Comparison of ENCODE assay signal across 20 mouse cellular contexts in the genomic region with DNA sequence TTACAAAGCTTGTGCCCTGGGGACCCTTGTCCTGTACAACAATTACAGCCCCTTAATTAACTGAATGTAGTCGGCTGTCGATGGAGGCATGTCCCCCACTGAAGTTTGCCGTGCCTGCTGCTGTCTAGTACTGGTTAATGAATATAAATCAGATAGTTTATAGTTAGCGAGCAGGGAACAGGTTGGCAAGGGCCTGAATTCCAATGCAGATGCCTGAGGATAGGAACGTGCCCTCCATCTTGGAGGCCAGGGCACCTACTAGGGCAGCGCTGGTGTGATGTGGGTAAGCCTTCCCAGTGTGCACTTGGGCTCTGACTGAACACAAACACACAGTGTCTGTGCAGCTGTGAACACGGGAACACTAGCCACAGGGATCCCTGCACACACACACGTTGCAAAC.
DNase-seq lines count a peak whose midpoint lies in the region; ATAC-seq lines count a peak whose summit lies in the region.
"Had no signal": no experiment of that assay in that cellular context is flagged by ENCODE, and none has a peak within 500 bp of the region (broad histone marks: within the 10 kb centered on the region; RNA-seq: fewer than 3 reads in every experiment).

No protein-coding gene starts in this region.

- peak; percentile 61 for DNase-seq in heart, adult 11 months
- DNase-seq in heart, postnatal 36 days: no peak
- DNase-seq in kidney, postnatal 14 days: peak; percentile 66
- DNase-seq in left cerebral cortex, postnatal 10 days (ENCODE audit: extremely low spot score in 1 of 2, low spot score in 2 of 2): no peak
- no peak for DNase-seq in left cerebral cortex, adult 8-10 months (ENCODE audit: low spot score in 2 of 2)
- no peak for DNase-seq in thymus, postnatal 14 days
- no peak for DNase-seq in urinary bladder, postnatal 14 days (ENCODE audit: low spot score)
- DNase-seq: adrenal gland, postnatal 10 days; B cell, adult 2 months; cerebellum, adult 11 months; cerebellum, adult 8-10 months; cerebellum, postnatal 14 days; embryo, embryonic 11 days; gastrocnemius, postnatal 14 days had no signal

- ATAC-seq in kidney, embryonic 15.5 days (replicated peaks; ENCODE audit: low FRiP score): peak; percentile 80
- ATAC-seq: forebrain, embryonic 16.5 days had no signal

- H3K27me3 ChIP-seq in kidney, embryonic 15.5 days: peaks cover 26% of the 10 kb centered on the region

- intact Hi-C loops in heart, postnatal 36 days (cut with DNase I): no loop called here
- intact Hi-C loops in left cerebral cortex, postnatal 10 days (cut with DNase I): no loop called here

- H3K27ac ChIP-seq in kidney, embryonic 15.5 days: peak overlapping the region; percentile 61
- H3K27ac ChIP-seq: embryonic facial prominence, embryonic 15.5 days; forebrain, embryonic 12.5 days; heart, embryonic 13.5 days; hindbrain, embryonic 13.5 days had no signal

- no peak overlapping the region for H3K9ac ChIP-seq in kidney, embryonic 15.5 days
- H3K9ac ChIP-seq: embryonic facial prominence, embryonic 15.5 days; forebrain, embryonic 12.5 days; heart, embryonic 13.5 days; hindbrain, embryonic 13.5 days had no signal

- H3K4me3 ChIP-seq in kidney, embryonic 15.5 days (replicated peaks): no peak overlapping the region
- H3K4me3 ChIP-seq: embryonic facial prominence, embryonic 15.5 days; forebrain, embryonic 12.5 days; heart, embryonic 13.5 days; hindbrain, embryonic 13.5 days had no signal

- no peaks in the 10 kb centered on the region for H3K9me3 ChIP-seq in kidney, embryonic 15.5 days (replicated peaks)
- H3K9me3 ChIP-seq: embryonic facial prominence, embryonic 15.5 days; forebrain, embryonic 12.5 days; heart, embryonic 13.5 days; hindbrain, embryonic 13.5 days had no signal

- 39% methylated on average over 8 of the region's 8 CpGs for WGBS in kidney, embryonic 15.5 days

- H3K4me2 ChIP-seq in kidney, embryonic 15.5 days: no peak overlapping the region
- H3K4me2 ChIP-seq: embryonic facial prominence, embryonic 15.5 days; forebrain, embryonic 12.5 days; heart, embryonic 13.5 days; hindbrain, embryonic 13.5 days had no signal

- H3K4me1 ChIP-seq in kidney, embryonic 15.5 days: peaks cover 29% of the 10 kb centered on the region
- H3K4me1 ChIP-seq: embryonic facial prominence, embryonic 15.5 days; heart, embryonic 13.5 days had no signal

- no peaks in the 10 kb centered on the region for H3K36me3 ChIP-seq in kidney, embryonic 15.5 days
- H3K36me3 ChIP-seq: embryonic facial prominence, embryonic 15.5 days; forebrain, embryonic 12.5 days; heart, embryonic 13.5 days; hindbrain, embryonic 13.5 days had no signal

Comparison
In these comparisons a context has a peak if more than half of its experiments do, and no peak if none do; other contexts are left out.
1. DNase-seq: peak in heart, adult 11 months (single experiment) and kidney, postnatal 14 days (single experiment); none in heart, postnatal 36 days (0 of 2), left cerebral cortex, postnatal 10 days (0 of 2), left cerebral cortex, adult 8-10 months (0 of 2), thymus, postnatal 14 days (single experiment) and urinary bladder, postnatal 14 days (single experiment).